Mouse (Mus musculus) mouse trophoblast stem cell (cell line): ENCODE measurements around the gene Gtf2ird1.
"Not testable (repeated sequence)": the region's sequence is repeated elsewhere in the genome, so short reads cannot be mapped to it uniquely, and the experiment has no call there.

Source experiments
- in situ Hi-C, 2 experiments: fragments of 300-500 bp; cut with MseI, MboI; formaldehyde crosslinking; loops; 2 replicates in 1 of 2; 3 replicates in 1 of 2; pipeline ENCODE4 v1.15.1; 2025

Gtf2ird1 gene

GRCm38 (mm10) chr5:134347066-134347465, 109.5 kb downstream of the Gtf2ird1 start:
- in situ Hi-C loops: no loop called here

GRCm38 (mm10) chr5:134345449-134345848, 111.1 kb downstream of the Gtf2ird1 start:
- in situ Hi-C loops: no loop called here

- in situ Hi-C loops: loop anchor here (5.0 kb wide), 2 partner anchors 37 to 157 kb away; no protein-coding TSS in a partner anchor
Observed at GRCm38 (mm10) chr5:134344076-134344475, 112.4 kb downstream of the Gtf2ird1 start.

- in situ Hi-C loops: loop anchor here (5.0 kb wide), 2 partner anchors 36 to 156 kb away; no protein-coding TSS in a partner anchor
Observed at GRCm38 (mm10) chr5:134343530-134343929, 113.0 kb downstream of the Gtf2ird1 start.

- in situ Hi-C loops: loop anchor here (5.0 kb wide), 2 partner anchors 35 to 155 kb away; no protein-coding TSS in a partner anchor
Observed at GRCm38 (mm10) chr5:134342503-134343205, 113.9 kb downstream of the Gtf2ird1 start.

GRCm38 (mm10) chr5:134341721-134342120, 114.8 kb downstream of the Gtf2ird1 start:
- in situ Hi-C loops: loop anchor here (5.0 kb wide), 2 partner anchors 34 to 154 kb away; no protein-coding TSS in a partner anchor

- in situ Hi-C loops: loop anchor here (5.0 kb wide), 2 partner anchors 34 to 154 kb away; no protein-coding TSS in a partner anchor
Observed at GRCm38 (mm10) chr5:134341321-134341720, 115.2 kb downstream of the Gtf2ird1 start.

GRCm38 (mm10) chr5:134340101-134340522, 116.4 kb downstream of the Gtf2ird1 start:
- in situ Hi-C loops: loop anchor here (5.0 kb wide), 2 partner anchors 33 to 153 kb away; no protein-coding TSS in a partner anchor

GRCm38 (mm10) chr5:134337012-134337411, 119.5 kb downstream of the Gtf2ird1 start:
- in situ Hi-C loops: not testable (repeated sequence)

- in situ Hi-C loops: no loop called here
Observed at GRCm38 (mm10) chr5:134332743-134333142, 123.8 kb downstream of the Gtf2ird1 start.

- in situ Hi-C loops: no loop called here
Observed at GRCm38 (mm10) chr5:134330082-134330481, 126.4 kb downstream of the Gtf2ird1 start.

GRCm38 (mm10) chr5:134329311-134329710, 127.2 kb downstream of the Gtf2ird1 start:
- in situ Hi-C loops: no loop called here

- in situ Hi-C loops: no loop called here
Observed at GRCm38 (mm10) chr5:134328482-134329001, 128.0 kb downstream of the Gtf2ird1 start.

- in situ Hi-C loops: no loop called here
Observed at GRCm38 (mm10) chr5:134325856-134326566, 130.5 kb downstream of the Gtf2ird1 start.

GRCm38 (mm10) chr5:134323869-134324268, 132.6 kb downstream of the Gtf2ird1 start:
- in situ Hi-C loops: no loop called here

GRCm38 (mm10) chr5:134323311-134323710, 133.2 kb downstream of the Gtf2ird1 start:
- in situ Hi-C loops: no loop called here

- in situ Hi-C loops: no loop called here
Observed at GRCm38 (mm10) chr5:134322355-134322754, 134.2 kb downstream of the Gtf2ird1 start.

GRCm38 (mm10) chr5:134321699-134322098, 134.8 kb downstream of the Gtf2ird1 start:
- in situ Hi-C loops: no loop called here

- in situ Hi-C loops: no loop called here
Observed at GRCm38 (mm10) chr5:134318903-134319302, 137.6 kb downstream of the Gtf2ird1 start.

GRCm38 (mm10) chr5:134316721-134317120, 139.8 kb downstream of the Gtf2ird1 start:
- in situ Hi-C loops: no loop called here

- in situ Hi-C loops: no loop called here
Observed at GRCm38 (mm10) chr5:134315623-134316350, 140.7 kb downstream of the Gtf2ird1 start.
